Mouse (Mus musculus): ENCODE measurements at regions not wholly inside any gene's neighbourhood (a gene's known extent, or its start where the extent isn't known, plus 50 kb on each side); places are given as distances from the start of the nearest gene placed in this dataset.

DNA sequence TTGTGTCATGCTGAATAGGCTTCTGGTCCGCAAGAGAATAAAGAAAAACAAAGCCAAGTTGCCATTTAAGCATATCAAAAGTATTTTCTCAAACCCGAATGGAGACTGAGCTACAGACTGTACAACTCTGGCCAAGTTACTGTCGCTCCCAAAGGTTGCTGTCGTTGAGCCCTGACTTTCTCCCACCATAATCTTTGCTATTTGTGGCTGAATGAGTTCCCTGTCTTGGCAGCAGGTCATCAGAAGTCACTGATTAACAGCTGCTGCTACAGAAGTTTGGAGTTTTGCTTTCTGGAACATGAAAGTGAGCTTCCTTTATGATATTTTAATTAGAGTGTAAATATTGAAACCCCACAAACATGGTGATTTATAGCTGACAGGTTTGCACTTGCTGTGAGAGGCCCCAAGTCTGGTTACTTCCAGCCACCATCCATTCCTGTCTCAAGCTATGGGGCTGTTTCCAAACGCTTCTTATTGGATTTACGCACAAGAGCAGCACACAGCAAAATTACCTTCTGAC, 419.2 kb upstream of the Etaa1 start:
- no peak overlapping the region for H3K9ac ChIP-seq
- no peaks in the 10 kb centered on the region for H3K4me1 ChIP-seq
- H3K27ac ChIP-seq: no peak overlapping the region
- no peak overlapping the region for H3K4me3 ChIP-seq
- WGBS: 88% methylated on average over 6 of the region's 6 CpGs
- H3K36me3 ChIP-seq: no peaks in the 10 kb centered on the region
- H3K9me3 ChIP-seq: no peaks in the 10 kb centered on the region
- H3K4me2 ChIP-seq (replicated peaks): no peak overlapping the region
- H3K27me3 ChIP-seq: no peaks in the 10 kb centered on the region
- ATAC-seq (ENCODE audit: insufficient number of reproducible peaks, insufficient read depth, low FRiP score, low TSS enrichment): no peak

DNA sequence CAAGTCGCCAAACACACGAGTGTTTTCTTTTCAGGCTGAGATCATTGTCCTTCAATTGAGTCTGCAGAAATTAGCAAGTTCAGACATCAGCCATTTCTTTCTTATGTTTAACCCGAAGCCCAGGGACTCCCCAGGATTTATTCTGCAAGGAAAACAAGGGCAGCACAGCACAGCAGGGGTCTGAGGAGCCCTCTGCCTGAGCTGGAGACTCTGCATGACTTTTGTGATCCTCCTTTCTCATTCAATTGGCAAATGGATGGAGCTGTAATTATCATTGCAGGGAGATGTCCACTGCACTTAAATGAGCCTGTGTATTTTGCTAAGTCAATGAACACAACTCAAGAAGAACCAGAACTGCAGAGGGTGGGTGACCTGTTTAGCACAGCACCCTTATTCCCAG, 417.6 kb upstream of the Etaa1 start:
- Histone ChIP-seq H3K4me2 (replicated peaks) (no peak overlapping the region), H3K4me1 (no peaks in the 10 kb centered on the region), H3K9ac (no peak overlapping the region), H3K27ac (no peak overlapping the region), H3K36me3 (no peaks in the 10 kb centered on the region), H3K4me3 (no peak overlapping the region), H3K9me3 (no peaks in the 10 kb centered on the region), H3K27me3 (no peaks in the 10 kb centered on the region)
- no peak for ATAC-seq (ENCODE audit: insufficient number of reproducible peaks, insufficient read depth, low FRiP score, low TSS enrichment)
- 18% methylated on average over 3 of the region's 3 CpGs for WGBS

DNA sequence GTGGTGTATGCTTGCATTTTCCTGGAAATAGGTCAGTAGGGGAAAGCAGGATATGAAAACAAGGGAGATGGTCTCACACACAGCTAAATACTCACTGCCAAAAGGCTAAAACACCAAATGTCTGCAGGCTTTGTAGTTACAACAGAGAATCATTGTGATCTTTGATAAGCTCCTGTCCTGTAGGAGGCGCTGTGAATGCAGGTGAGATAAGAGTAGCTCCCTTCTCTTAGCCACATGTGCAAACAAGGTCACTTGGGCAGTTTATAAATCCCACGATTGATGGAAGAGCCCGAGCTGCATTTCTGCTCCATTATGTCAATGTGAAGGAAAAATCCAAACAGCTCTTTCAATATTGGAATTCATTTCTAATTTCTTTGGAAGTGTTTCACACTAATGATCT, 417.2 kb upstream of the Etaa1 start:
- no peaks in the 10 kb centered on the region for H3K36me3 ChIP-seq
- no peak overlapping the region for H3K4me3 ChIP-seq
- H3K27ac ChIP-seq: no peak overlapping the region
- no peaks in the 10 kb centered on the region for H3K27me3 ChIP-seq
- H3K9ac ChIP-seq: no peak overlapping the region
- H3K4me2 ChIP-seq (replicated peaks): no peak overlapping the region
- no peak for ATAC-seq (ENCODE audit: insufficient number of reproducible peaks, insufficient read depth, low FRiP score, low TSS enrichment)
- no peaks in the 10 kb centered on the region for H3K9me3 ChIP-seq
- no peaks in the 10 kb centered on the region for H3K4me1 ChIP-seq
- 28% methylated on average over 3 of the region's 3 CpGs for WGBS

DNA sequence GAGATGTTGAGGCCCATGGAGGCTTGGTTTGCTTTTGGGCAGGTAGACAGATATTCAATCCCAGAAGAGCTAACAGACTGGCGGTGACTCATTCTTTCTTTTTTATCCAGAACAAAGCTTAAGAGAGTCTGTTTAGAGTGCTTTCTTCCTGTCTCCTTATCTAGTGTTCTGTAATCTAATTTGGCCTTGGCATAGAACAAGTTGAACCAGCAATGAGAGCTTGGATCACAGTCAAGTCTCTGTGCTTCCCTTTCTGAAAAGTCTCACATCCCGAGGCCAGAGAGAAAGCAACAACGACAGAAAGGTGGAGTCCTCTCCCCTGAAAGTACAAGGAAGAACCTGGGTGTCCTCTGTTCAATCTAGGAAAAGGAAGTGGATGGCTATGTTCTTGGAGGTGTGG, 401.2 kb upstream of the Etaa1 start:
- Histone ChIP-seq H3K27me3 (no peaks in the 10 kb centered on the region), H3K4me3 (no peak overlapping the region), H3K9ac (no peak overlapping the region), H3K4me2 (replicated peaks) (no peak overlapping the region), H3K9me3 (no peaks in the 10 kb centered on the region), H3K4me1 (no peaks in the 10 kb centered on the region), H3K27ac (no peak overlapping the region), H3K36me3 (no peaks in the 10 kb centered on the region)
- no peak for ATAC-seq (ENCODE audit: insufficient number of reproducible peaks, insufficient read depth, low FRiP score, low TSS enrichment)
- 67% methylated on average over 3 of the region's 3 CpGs for WGBS

DNA sequence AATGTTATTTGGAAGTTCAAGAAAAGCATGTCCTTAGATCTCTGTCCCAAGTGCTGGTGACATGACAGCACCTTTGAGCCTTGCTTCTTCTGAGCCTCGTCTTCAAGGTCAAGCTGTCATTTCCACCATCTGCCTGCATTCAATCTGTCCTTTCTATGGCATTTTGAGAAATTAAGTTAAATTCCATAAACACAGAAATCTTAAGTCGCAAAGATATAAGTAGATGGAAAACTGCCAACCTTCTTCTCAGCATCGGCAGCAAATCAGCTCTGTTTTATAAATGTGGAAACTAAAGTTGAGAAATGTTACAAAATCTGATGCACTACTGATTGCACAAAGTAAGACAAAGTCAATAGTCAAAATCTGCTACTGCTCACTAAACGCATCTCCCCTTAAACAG, 400.5 kb upstream of the Etaa1 start:
- WGBS: 77% methylated on average over 4 of the region's 4 CpGs
- no peaks in the 10 kb centered on the region for H3K4me1 ChIP-seq
- no peak for ATAC-seq (ENCODE audit: insufficient number of reproducible peaks, insufficient read depth, low FRiP score, low TSS enrichment)
- no peak overlapping the region for H3K9ac ChIP-seq
- no peaks in the 10 kb centered on the region for H3K9me3 ChIP-seq
- no peak overlapping the region for H3K4me3 ChIP-seq
- H3K27ac ChIP-seq: no peak overlapping the region
- H3K4me2 ChIP-seq (replicated peaks): no peak overlapping the region
- no peaks in the 10 kb centered on the region for H3K36me3 ChIP-seq
- no peaks in the 10 kb centered on the region for H3K27me3 ChIP-seq

DNA sequence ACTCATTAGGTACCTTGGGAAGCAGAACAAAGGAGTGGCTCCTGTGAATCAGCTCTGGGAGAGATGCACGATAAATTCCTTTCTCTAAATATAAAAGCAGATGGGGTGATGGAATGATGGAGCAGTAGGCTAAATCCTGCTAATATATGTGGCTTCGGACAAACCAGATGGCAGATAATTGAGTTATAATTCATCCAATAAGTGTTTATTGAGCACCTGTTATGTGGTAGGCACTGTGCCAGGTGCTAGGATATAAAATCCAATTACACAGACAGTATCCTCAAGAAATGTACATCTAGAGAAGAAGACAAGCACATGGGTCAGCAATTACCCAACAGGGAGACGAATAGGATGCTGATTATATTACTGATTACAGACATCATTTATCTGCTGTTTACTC, 394.2 kb upstream of the Etaa1 start:
- Histone ChIP-seq H3K27ac (no peak overlapping the region), H3K4me2 (replicated peaks) (no peak overlapping the region), H3K9ac (no peak overlapping the region), H3K4me1 (no peaks in the 10 kb centered on the region), H3K36me3 (no peaks in the 10 kb centered on the region), H3K9me3 (no peaks in the 10 kb centered on the region), H3K27me3 (no peaks in the 10 kb centered on the region), H3K4me3 (no peak overlapping the region)
- ATAC-seq (ENCODE audit: insufficient number of reproducible peaks, insufficient read depth, low FRiP score, low TSS enrichment): no peak
- 78% methylated on average over 3 of the region's 3 CpGs for WGBS

DNA sequence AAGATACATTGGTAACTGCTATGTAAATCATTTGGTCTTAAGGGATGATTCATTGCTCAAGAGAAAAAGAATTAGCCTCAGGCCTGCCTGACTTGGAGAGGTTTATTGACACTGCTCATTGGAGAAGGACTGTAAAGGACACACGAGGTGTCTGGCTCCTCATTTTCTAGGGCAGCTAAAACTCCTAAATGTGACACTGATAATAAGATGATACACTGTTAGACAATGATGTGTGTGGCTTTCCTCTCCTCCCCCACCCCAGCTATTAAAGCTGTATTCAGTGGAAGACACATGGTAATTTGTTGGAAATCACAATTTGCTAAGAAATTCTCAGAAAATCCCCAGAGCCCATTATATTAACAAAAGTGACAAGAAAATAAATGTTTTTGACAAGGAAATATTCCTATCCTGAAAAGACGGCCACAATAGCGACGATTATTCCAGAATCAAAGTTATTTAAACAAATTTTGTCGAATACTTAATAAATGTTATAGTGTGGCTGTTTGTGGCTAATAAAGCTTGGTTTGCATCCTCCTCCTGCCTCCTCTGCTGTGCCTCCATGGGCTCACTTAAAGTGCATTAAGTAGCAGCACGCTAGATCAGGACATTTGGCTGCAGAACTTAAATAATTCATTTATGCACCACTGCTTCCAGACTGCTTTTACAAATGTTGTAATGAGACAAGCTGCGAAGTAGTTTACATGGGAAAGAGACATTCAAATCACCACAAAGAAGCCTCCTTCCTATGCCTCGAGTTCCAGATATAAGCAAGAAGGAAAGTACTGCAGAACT, 360.0 kb upstream of the Etaa1 start:
- H3K4me2 ChIP-seq (replicated peaks): no peak overlapping the region
- 59% methylated on average over 8 of the region's 8 CpGs for WGBS
- H3K27ac ChIP-seq: no peak overlapping the region
- no peaks in the 10 kb centered on the region for H3K4me1 ChIP-seq
- no peak overlapping the region for H3K4me3 ChIP-seq
- no peak overlapping the region for H3K9ac ChIP-seq
- ATAC-seq (ENCODE audit: insufficient number of reproducible peaks, insufficient read depth, low FRiP score, low TSS enrichment): no peak
- no peaks in the 10 kb centered on the region for H3K27me3 ChIP-seq
- no peaks in the 10 kb centered on the region for H3K36me3 ChIP-seq
- H3K9me3 ChIP-seq: no peaks in the 10 kb centered on the region

DNA sequence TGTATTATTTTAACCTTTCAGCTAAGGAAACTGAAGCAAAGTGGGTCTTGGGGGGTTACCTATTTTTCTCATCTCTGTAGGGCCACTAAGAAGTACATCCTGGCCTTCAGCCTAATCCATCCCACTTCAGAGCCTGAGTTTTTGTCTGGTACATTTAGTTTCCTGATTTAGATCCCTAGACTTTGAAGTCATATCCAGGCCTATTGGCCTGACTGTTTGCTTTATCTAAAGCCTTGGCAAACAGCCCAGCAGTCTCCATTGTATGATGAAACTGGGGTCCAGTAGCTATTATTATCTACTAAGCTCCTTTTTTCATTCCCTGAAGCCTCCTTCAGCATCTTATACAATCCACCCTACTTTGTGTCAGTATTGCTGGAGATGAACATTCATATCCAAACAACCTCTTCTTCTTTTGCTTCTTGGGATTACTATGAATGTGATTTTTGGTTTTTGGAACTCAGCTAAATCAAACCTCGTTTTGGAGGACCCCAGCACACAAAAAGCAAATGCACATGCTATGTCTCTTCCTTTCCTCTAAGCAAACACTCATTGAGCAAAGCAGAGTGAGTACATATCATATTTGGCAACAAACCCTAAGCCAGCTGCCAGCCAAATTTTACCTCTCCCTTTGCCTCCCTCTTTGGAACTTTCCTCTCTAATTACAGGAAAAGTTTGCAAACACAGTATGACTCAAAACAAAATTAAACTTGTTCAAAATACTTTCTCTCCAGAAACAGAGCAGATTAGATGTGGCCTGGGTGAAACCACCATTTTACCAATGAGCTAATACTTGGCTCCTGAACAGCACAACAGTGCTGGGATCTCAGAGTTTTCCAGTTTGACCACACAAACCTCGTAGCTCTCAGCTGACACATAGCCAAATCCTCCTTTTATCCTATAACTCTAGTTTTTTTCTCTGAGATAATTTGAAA, 342.8 kb upstream of the Etaa1 start:
- no peak for ATAC-seq (ENCODE audit: insufficient number of reproducible peaks, insufficient read depth, low FRiP score, low TSS enrichment)
- no peak overlapping the region for H3K4me3 ChIP-seq
- no peak overlapping the region for H3K9ac ChIP-seq
- H3K36me3 ChIP-seq: no peaks in the 10 kb centered on the region
- H3K4me1 ChIP-seq: no peaks in the 10 kb centered on the region
- no peak overlapping the region for H3K27ac ChIP-seq
- no peaks in the 10 kb centered on the region for H3K27me3 ChIP-seq
- 62% methylated on average over 2 of the region's 2 CpGs for WGBS
- H3K4me2 ChIP-seq (replicated peaks): no peak overlapping the region
- H3K9me3 ChIP-seq: no peaks in the 10 kb centered on the region

DNA sequence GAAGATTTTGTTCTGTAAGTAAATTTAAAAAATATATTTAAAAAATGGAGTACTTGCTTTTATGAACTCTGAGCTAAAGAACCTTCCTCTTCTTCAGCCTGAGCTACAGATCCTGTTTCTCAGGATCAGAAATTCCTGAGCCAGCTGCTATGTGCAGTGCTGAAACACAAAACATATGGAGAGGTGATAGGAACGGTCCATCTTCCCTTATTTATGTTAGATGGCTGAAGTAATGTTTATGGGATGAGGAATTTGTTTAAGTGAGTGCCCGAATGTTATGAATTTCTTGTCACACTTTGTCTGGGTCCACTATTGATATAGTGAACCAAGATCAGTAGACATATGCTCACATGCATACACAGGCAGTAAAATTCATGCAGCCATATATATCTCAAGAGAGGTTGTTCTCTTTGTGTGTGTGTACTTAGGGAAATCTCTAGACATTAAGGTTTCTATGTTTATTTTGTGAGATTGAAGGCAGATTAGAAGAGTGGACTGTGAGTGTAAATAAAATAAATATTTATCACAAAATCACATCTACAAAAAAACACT, 325.0 kb upstream of the Etaa1 start:
- H3K27ac ChIP-seq: no peak overlapping the region
- H3K4me3 ChIP-seq: no peak overlapping the region
- H3K4me2 ChIP-seq (replicated peaks): no peak overlapping the region
- no peaks in the 10 kb centered on the region for H3K9me3 ChIP-seq
- no peak overlapping the region for H3K9ac ChIP-seq
- no peaks in the 10 kb centered on the region for H3K4me1 ChIP-seq
- no peak for ATAC-seq (ENCODE audit: insufficient number of reproducible peaks, insufficient read depth, low FRiP score, low TSS enrichment)
- H3K36me3 ChIP-seq: no peaks in the 10 kb centered on the region
- 44% methylated on average over 2 of the region's 2 CpGs for WGBS
- H3K27me3 ChIP-seq: no peaks in the 10 kb centered on the region

DNA sequence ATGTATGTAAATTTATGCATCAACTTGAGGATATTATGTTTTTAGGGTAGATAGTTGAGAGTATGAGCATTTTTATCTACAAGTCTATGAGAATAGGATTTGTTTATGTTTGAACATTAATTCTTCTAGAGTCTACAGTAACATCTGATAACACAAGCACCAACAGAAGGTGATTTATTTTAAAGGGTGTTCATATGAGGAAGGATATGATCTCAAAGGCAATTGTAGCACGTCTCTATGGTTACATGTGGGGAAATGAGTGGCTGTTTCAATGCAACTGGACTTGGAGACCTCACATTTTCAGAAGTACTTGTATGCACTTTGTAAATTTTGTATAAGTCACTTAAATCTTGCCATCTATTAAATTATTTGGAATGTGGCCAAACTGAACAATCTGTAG, 318.7 kb upstream of the Etaa1 start:
- Histone ChIP-seq H3K9me3 (no peaks in the 10 kb centered on the region), H3K27ac (no peak overlapping the region), H3K36me3 (no peaks in the 10 kb centered on the region), H3K4me3 (no peak overlapping the region), H3K4me1 (no peaks in the 10 kb centered on the region), H3K27me3 (no peaks in the 10 kb centered on the region), H3K9ac (no peak overlapping the region), H3K4me2 (replicated peaks) (no peak overlapping the region)
- ATAC-seq (ENCODE audit: insufficient number of reproducible peaks, insufficient read depth, low FRiP score, low TSS enrichment): no peak
- WGBS: 62% methylated on average over 1 of the region's 1 CpGs

DNA sequence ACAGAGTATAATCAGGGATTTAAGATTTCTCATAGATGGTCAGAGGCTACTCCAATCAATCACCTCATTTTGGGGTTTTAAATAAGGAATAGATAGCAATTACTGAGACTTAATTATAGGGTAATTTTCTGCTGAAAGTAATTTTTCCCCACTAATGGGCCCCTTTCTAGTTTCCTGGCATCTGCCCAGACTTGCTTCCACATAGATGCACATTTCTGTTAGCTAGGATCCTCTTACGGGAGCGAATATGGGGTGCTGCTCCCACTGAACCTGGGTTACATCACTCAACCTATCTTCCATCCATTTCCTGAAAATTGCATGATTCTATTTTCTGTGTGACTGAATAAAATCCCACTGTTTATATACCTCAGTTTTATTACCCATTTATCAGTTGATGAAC, 312.5 kb upstream of the Etaa1 start:
- no peak overlapping the region for H3K4me3 ChIP-seq
- no peak overlapping the region for H3K9ac ChIP-seq
- H3K9me3 ChIP-seq: no peaks in the 10 kb centered on the region
- no peak for ATAC-seq (ENCODE audit: insufficient number of reproducible peaks, insufficient read depth, low FRiP score, low TSS enrichment)
- WGBS: 73% methylated on average over 2 of the region's 2 CpGs
- H3K4me2 ChIP-seq (replicated peaks): no peak overlapping the region
- H3K27ac ChIP-seq: no peak overlapping the region
- H3K4me1 ChIP-seq: no peaks in the 10 kb centered on the region
- no peaks in the 10 kb centered on the region for H3K27me3 ChIP-seq
- H3K36me3 ChIP-seq: no peaks in the 10 kb centered on the region

DNA sequence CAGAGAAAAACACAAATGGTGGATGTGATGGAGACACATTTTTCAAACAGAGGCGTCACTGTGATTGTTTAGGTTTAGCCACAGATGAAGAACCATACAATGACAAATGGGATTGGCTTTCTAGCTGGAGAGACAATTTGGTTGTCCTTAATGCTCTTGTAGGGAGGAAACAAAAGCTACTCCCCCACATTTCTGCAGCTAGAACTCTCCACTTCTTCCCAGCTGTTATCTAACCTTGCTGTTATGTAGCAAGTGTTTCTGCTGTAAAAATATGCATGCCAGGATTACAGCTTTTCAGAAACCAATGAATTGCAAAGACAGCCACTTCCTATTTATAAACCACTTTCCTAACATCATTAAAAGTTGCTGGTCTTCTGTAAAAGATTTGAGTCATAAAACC, 309.2 kb upstream of the Etaa1 start:
- Histone ChIP-seq H3K4me1 (no peaks in the 10 kb centered on the region), H3K9ac (no peak overlapping the region), H3K27me3 (no peaks in the 10 kb centered on the region), H3K9me3 (no peaks in the 10 kb centered on the region), H3K36me3 (no peaks in the 10 kb centered on the region), H3K4me3 (no peak overlapping the region), H3K27ac (no peak overlapping the region), H3K4me2 (replicated peaks) (no peak overlapping the region)
- 89% methylated on average over 1 of the region's 1 CpGs for WGBS
- no peak for ATAC-seq (ENCODE audit: insufficient number of reproducible peaks, insufficient read depth, low FRiP score, low TSS enrichment)
